Comparison of ENCODE assay signal across 23 mouse cellular contexts in the genomic region with DNA sequence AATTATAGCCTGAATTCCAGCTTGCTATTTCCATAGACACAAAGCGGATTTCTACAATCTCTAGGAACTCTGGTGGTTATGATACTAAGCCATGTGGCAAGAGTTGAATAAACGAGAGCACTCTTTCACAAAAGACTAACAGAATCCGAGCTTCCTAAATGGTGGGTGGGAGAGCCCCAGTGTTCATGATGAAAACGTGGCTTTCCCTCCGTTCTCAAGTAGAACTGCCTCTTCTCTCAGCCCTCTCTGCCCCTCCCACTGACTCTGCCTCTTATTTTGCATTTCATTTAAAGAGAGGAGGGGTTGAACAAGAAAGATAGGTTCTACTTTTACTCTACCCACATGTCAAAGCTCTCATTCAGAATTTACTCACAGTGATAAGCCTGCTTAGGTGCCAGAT.
DNase-seq lines count a peak whose midpoint lies in the region; ATAC-seq and TF ChIP-seq lines count a peak whose summit lies in the region.
"Had no signal": no experiment of that assay in that cellular context is flagged by ENCODE, and none has a peak within 500 bp of the region (broad histone marks: within the 10 kb centered on the region; RNA-seq: fewer than 3 reads in every experiment).

No protein-coding gene starts in this region.

- ATAC-seq in forebrain, embryonic 13.5 days = peak; percentile 63
- ATAC-seq in hindbrain, postnatal 0 days = no peak
- ATAC-seq: CD4-positive, CD25-positive, alpha-beta regulatory T cell, adult 4 months had no signal

- H3K27me3 ChIP-seq in forebrain, embryonic 13.5 days = no peaks in the 10 kb centered on the region
- H3K27me3 ChIP-seq in forebrain, embryonic 10.5 days (ENCODE audit: poor library complexity, severe bottlenecking) = no peaks in the 10 kb centered on the region
- H3K27me3 ChIP-seq in hindbrain, postnatal 0 days (ENCODE audit: insufficient read depth, low read length) = no peaks in the 10 kb centered on the region
- H3K27me3 ChIP-seq: embryonic facial prominence, embryonic 12.5 days; limb, embryonic 15.5 days had no signal

- H3K4me3 ChIP-seq in forebrain, embryonic 13.5 days = no peak overlapping the region
- H3K4me3 ChIP-seq in forebrain, embryonic 10.5 days = no peak overlapping the region
- H3K4me3 ChIP-seq in hindbrain, postnatal 0 days (ENCODE audit: low read length) = no peak overlapping the region
- H3K4me3 ChIP-seq: embryonic facial prominence, embryonic 12.5 days; erythroblast, embryonic 14.5 days; heart, embryonic 10.5 days; limb, embryonic 15.5 days had no signal

- H3K4me2 ChIP-seq in forebrain, embryonic 13.5 days = no peak overlapping the region
- no peak overlapping the region; the same call in 1 of the 2 replicates for H3K4me2 ChIP-seq in hindbrain, postnatal 0 days (ENCODE audit: low read depth, low read length)
- H3K4me2 ChIP-seq: embryonic facial prominence, embryonic 12.5 days; limb, embryonic 15.5 days; lung, embryonic 14.5 days had no signal

- WGBS in forebrain, embryonic 13.5 days = 27% methylated on average over 5 of the region's 5 CpGs
- WGBS in forebrain, embryonic 10.5 days = 52% methylated on average over 5 of the region's 5 CpGs
- 27% methylated on average over 5 of the region's 5 CpGs for WGBS in hindbrain, postnatal 0 days

- no peak overlapping the region for H3K9ac ChIP-seq in forebrain, embryonic 13.5 days
- no peak overlapping the region for H3K9ac ChIP-seq in hindbrain, postnatal 0 days (replicated peaks; ENCODE audit: low read length)
- H3K9ac ChIP-seq: embryonic facial prominence, embryonic 12.5 days; limb, embryonic 15.5 days; liver, embryonic 14.5 days; lung, embryonic 14.5 days had no signal

- H3K27ac ChIP-seq in forebrain, embryonic 13.5 days = peak overlapping the region; percentile 86
- no peak overlapping the region for H3K27ac ChIP-seq in forebrain, embryonic 10.5 days
- H3K27ac ChIP-seq in hindbrain, postnatal 0 days = no peak overlapping the region
- H3K27ac ChIP-seq: embryonic facial prominence, embryonic 12.5 days; heart, embryonic 10.5 days; limb, embryonic 15.5 days; liver, embryonic 14.5 days had no signal

- no peak for DNase-seq in forebrain, embryonic 10.5 days (ENCODE audit: extremely low spot score, low spot score)
- peak; percentile 26 to 55 for DNase-seq in layer of hippocampus, postnatal 14 days (ENCODE audit: low spot score in 2 of 2)
- no peak for DNase-seq in layer of hippocampus, adult 9-11 months
- DNase-seq in right cerebral cortex, adult 18-20 months = peak; percentile 34
- no peak for DNase-seq in right cerebral cortex, postnatal 4 days
- peak; percentile 23 for DNase-seq in hindbrain, postnatal 0 days (ENCODE audit: low spot score)
- no peak for DNase-seq in MN1 (ENCODE audit: low spot score)
- DNase-seq: adrenal gland, postnatal 25 days; cerebellum, adult 11 months; gastrocnemius, postnatal 10 days; heart, postnatal 4 days; kidney, adult 2 months; kidney, postnatal 10 days; lung, embryonic 14.5 days; right cerebral cortex, postnatal 14 days; thymus, postnatal 36 days had no signal

- no peaks in the 10 kb centered on the region for H3K36me3 ChIP-seq in forebrain, embryonic 13.5 days (ENCODE audit: poor library complexity, severe bottlenecking)
- no peaks in the 10 kb centered on the region for H3K36me3 ChIP-seq in forebrain, embryonic 10.5 days (replicated peaks)
- H3K36me3 ChIP-seq in hindbrain, postnatal 0 days (ENCODE audit: insufficient read depth, low read length) = no peaks in the 10 kb centered on the region
- H3K36me3 ChIP-seq: embryonic facial prominence, embryonic 12.5 days; heart, embryonic 10.5 days; limb, embryonic 15.5 days had no signal

- H3K4me1 ChIP-seq in forebrain, embryonic 13.5 days = peaks cover 17% of the 10 kb centered on the region
- H3K4me1 ChIP-seq in forebrain, embryonic 10.5 days = peaks cover 12% of the 10 kb centered on the region
- H3K4me1 ChIP-seq in hindbrain, postnatal 0 days (ENCODE audit: insufficient read depth, low read length) = no peaks in the 10 kb centered on the region
- H3K4me1 ChIP-seq: heart, embryonic 10.5 days had no signal

- no peaks in the 10 kb centered on the region for H3K9me3 ChIP-seq in forebrain, embryonic 13.5 days (replicated peaks)
- no peaks in the 10 kb centered on the region for H3K9me3 ChIP-seq in forebrain, embryonic 10.5 days
- no peaks in the 10 kb centered on the region for H3K9me3 ChIP-seq in hindbrain, postnatal 0 days (ENCODE audit: low read length)
- H3K9me3 ChIP-seq: embryonic facial prominence, embryonic 12.5 days; heart, embryonic 10.5 days; limb, embryonic 15.5 days had no signal

- TF ChIP-seq CTCF in hindbrain, postnatal 0 days (IDR thresholded peaks at IDR 0.05; ENCODE audit: low read depth) = no peak

Comparison
In these comparisons a context has a peak if more than half of its experiments do, and no peak if none do; other contexts are left out.
1. DNase-seq: peak in layer of hippocampus, postnatal 14 days (2 of 2), right cerebral cortex, adult 18-20 months (single experiment) and hindbrain, postnatal 0 days (single experiment); none in forebrain, embryonic 10.5 days (single experiment), layer of hippocampus, adult 9-11 months (single experiment), right cerebral cortex, postnatal 4 days (single experiment) and MN1 (single experiment).